Mouse (Mus musculus): ENCODE data around the gene Iqcb1. TPM values are rescaled to one million over a fixed set of nuclear protein-coding genes. Genes with fewer than 3 reads are reported as not detected.

The Iqcb1 gene
- polyA plus RNA-seq, 1 experiment from 2014 or later = 65.1 TPM

DNA sequence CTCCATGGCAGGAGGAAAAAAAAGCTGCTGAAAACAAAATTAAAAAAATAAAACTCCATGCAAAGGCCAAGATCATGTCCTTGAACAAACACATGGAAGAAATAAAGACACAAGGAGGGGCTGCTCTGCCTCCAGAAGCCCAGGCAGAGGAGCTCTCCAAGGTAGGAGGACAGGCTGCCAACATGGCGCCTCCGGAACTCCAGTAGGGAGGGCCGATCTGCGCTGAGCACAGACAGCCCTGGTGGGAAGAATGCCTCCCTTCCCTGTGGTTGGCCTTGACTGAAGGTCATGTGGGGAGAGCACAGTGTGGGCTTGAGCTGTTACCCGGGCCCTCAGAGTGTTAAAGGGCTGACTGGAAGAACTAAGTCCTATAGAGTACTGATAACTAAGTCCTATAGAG is 59.4 kb downstream of the Iqcb1 start:
- no peak overlapping the region for H3K9ac ChIP-seq (ENCODE audit: low read depth, low read length)
- H3K36me3 ChIP-seq (ENCODE audit: control insufficient read depth, insufficient read depth, low read length) = peaks cover 22% of the 10 kb centered on the region
- H3K9me3 ChIP-seq (replicated peaks; ENCODE audit: control insufficient read depth, low read length, poor library complexity, severe bottlenecking) = no peaks in the 10 kb centered on the region
- no peaks in the 10 kb centered on the region for H3K27me3 ChIP-seq (ENCODE audit: control insufficient read depth, insufficient read depth, low read depth, low read length)
- H3K4me2 ChIP-seq (ENCODE audit: low read length) = no peak overlapping the region
- H3K4me3 ChIP-seq (ENCODE audit: low read depth, low read length) = no peak overlapping the region
- WGBS = 84% methylated on average over 5 of the region's 5 CpGs
- ATAC-seq = no peak
- no peak overlapping the region for H3K27ac ChIP-seq (ENCODE audit: low read length)
- H3K4me1 ChIP-seq (ENCODE audit: control insufficient read depth, insufficient read depth, low read length) = 0 out of 2 replicates have a peak, but pooled peaks cover 2% of the 10 kb centered on the region

- no peaks in the 10 kb centered on the region for H3K9me3 ChIP-seq (replicated peaks; ENCODE audit: control insufficient read depth, low read length, poor library complexity, severe bottlenecking)
- H3K27me3 ChIP-seq (ENCODE audit: control insufficient read depth, insufficient read depth, low read depth, low read length) = no peaks in the 10 kb centered on the region
- no peak overlapping the region for H3K4me3 ChIP-seq (ENCODE audit: low read depth, low read length)
- no peak overlapping the region for H3K9ac ChIP-seq (ENCODE audit: low read depth, low read length)
- ATAC-seq = no peak
- no peak overlapping the region for H3K4me2 ChIP-seq (ENCODE audit: low read length)
- H3K36me3 ChIP-seq (ENCODE audit: control insufficient read depth, insufficient read depth, low read length) = peaks cover 29% of the 10 kb centered on the region
- no peaks in the 10 kb centered on the region for H3K4me1 ChIP-seq (ENCODE audit: control insufficient read depth, insufficient read depth, low read length)
- H3K27ac ChIP-seq (ENCODE audit: low read length) = no peak overlapping the region
- WGBS = 97% methylated on average over 3 of the region's 3 CpGs
These were observed 62.4 kb downstream of the Iqcb1 start for GRCm38 (mm10) chr16:36890559-36890958.

DNA sequence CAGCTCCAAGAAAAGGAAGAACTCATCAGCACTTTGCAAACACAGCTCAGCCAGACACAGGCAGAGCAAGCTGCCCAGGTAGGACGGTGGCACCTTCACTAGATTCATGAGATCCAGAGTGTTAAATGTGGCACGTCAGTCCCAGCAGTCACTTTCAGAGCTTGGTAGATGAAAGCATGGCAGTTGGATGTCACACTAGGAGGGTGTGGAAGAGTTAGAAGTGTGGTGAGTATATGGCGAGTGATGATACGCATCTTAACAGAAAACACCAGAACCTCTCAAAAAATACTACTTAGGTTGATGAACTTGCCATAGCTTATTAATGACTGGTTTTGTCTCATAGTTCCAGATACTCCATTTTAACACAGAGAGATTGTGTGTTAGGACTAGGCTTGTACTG is 63.2 kb downstream of the Iqcb1 start:
- no peak overlapping the region for H3K4me3 ChIP-seq (ENCODE audit: low read depth, low read length)
- no peak overlapping the region for H3K27ac ChIP-seq (ENCODE audit: low read length)
- WGBS = 98% methylated on average over 4 of the region's 4 CpGs
- no peak overlapping the region for H3K9ac ChIP-seq (ENCODE audit: low read depth, low read length)
- H3K36me3 ChIP-seq (ENCODE audit: control insufficient read depth, insufficient read depth, low read length) = peaks cover 34% of the 10 kb centered on the region
- H3K9me3 ChIP-seq (replicated peaks; ENCODE audit: control insufficient read depth, low read length, poor library complexity, severe bottlenecking) = no peaks in the 10 kb centered on the region
- no peaks in the 10 kb centered on the region for H3K27me3 ChIP-seq (ENCODE audit: control insufficient read depth, insufficient read depth, low read depth, low read length)
- ATAC-seq = no peak
- H3K4me2 ChIP-seq (ENCODE audit: low read length) = no peak overlapping the region
- no peaks in the 10 kb centered on the region for H3K4me1 ChIP-seq (ENCODE audit: control insufficient read depth, insufficient read depth, low read length)

DNA sequence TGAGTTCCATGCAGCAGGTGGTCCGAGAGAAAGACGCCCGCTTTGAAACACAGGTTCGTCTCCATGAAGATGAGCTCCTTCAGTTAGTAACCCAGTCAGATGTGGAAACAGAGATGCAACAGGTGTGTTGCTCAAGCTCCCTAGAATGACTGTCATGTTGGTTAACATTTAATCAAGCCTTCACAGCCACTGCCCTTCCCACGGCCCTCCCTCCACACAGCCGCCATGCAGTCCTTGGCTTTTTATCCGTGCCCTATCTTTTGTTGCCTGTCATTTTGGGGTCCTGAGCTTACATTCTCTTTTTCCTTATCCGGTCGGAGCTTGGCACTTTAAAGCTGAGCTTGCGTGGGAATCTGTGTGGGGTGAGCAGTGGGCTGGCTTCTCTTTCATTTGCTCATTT is 65.1 kb downstream of the Iqcb1 start:
- H3K4me1 ChIP-seq (ENCODE audit: control insufficient read depth, insufficient read depth, low read length) = no peaks in the 10 kb centered on the region
- H3K4me3 ChIP-seq (ENCODE audit: low read depth, low read length) = no peak overlapping the region
- 89% methylated on average over 10 of the region's 10 CpGs for WGBS
- no peak overlapping the region for H3K27ac ChIP-seq (ENCODE audit: low read length)
- no peak for ATAC-seq
- H3K9ac ChIP-seq (ENCODE audit: low read depth, low read length) = no peak overlapping the region
- H3K27me3 ChIP-seq (ENCODE audit: control insufficient read depth, insufficient read depth, low read depth, low read length) = no peaks in the 10 kb centered on the region
- no peaks in the 10 kb centered on the region for H3K9me3 ChIP-seq (replicated peaks; ENCODE audit: control insufficient read depth, low read length, poor library complexity, severe bottlenecking)
- H3K4me2 ChIP-seq (ENCODE audit: low read length) = no peak overlapping the region
- H3K36me3 ChIP-seq (ENCODE audit: control insufficient read depth, insufficient read depth, low read length) = peaks cover 34% of the 10 kb centered on the region

- WGBS = 98% methylated on average over 6 of the region's 6 CpGs
- Histone ChIP-seq H3K27ac (ENCODE audit: low read length) (no peak overlapping the region), H3K27me3 (ENCODE audit: control insufficient read depth, insufficient read depth, low read depth, low read length) (no peaks in the 10 kb centered on the region), H3K9me3 (replicated peaks; ENCODE audit: control insufficient read depth, low read length, poor library complexity, severe bottlenecking) (no peaks in the 10 kb centered on the region), H3K36me3 (ENCODE audit: control insufficient read depth, insufficient read depth, low read length) (peaks cover 36% of the 10 kb centered on the region), H3K4me3 (ENCODE audit: low read depth, low read length) (no peak overlapping the region), H3K4me1 (ENCODE audit: control insufficient read depth, insufficient read depth, low read length) (no peaks in the 10 kb centered on the region), H3K4me2 (ENCODE audit: low read length) (no peak overlapping the region), H3K9ac (ENCODE audit: low read depth, low read length) (no peak overlapping the region)
- ATAC-seq = no peak
These were observed 68.5 kb downstream of the Iqcb1 start for GRCm38 (mm10) chr16:36896712-36897111.

DNA sequence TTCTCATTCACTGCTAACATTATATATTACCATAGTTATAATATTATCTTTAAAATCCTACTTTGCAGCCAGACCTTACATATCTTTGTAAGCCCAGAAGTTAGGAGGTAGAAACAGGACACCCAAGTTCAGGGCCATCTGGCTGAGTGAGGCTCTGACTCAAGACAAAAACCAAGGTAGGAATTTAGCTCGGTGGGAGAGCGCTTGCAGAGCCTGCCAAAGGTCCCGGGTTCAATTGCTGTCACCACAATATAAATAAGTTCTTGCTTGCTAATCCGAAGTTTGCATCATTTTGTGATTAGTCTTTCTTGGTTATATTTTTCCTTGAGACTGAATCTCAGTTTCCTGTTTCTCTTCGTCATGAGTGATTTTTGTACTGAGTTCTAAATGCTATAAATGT is 75.0 kb downstream of the Iqcb1 start:
- H3K27me3 ChIP-seq (ENCODE audit: control insufficient read depth, insufficient read depth, low read depth, low read length) = no peaks in the 10 kb centered on the region
- H3K27ac ChIP-seq (ENCODE audit: low read length) = no peak overlapping the region
- H3K9me3 ChIP-seq (replicated peaks; ENCODE audit: control insufficient read depth, low read length, poor library complexity, severe bottlenecking) = no peaks in the 10 kb centered on the region
- ATAC-seq = no peak
- H3K36me3 ChIP-seq (ENCODE audit: control insufficient read depth, insufficient read depth, low read length) = peaks cover 36% of the 10 kb centered on the region
- H3K4me2 ChIP-seq (ENCODE audit: low read length) = no peak overlapping the region
- H3K4me1 ChIP-seq (ENCODE audit: control insufficient read depth, insufficient read depth, low read length) = no peaks in the 10 kb centered on the region
- H3K9ac ChIP-seq (ENCODE audit: low read depth, low read length) = no peak overlapping the region
- 92% methylated on average over 5 of the region's 5 CpGs for WGBS
- no peak overlapping the region for H3K4me3 ChIP-seq (ENCODE audit: low read depth, low read length)

DNA sequence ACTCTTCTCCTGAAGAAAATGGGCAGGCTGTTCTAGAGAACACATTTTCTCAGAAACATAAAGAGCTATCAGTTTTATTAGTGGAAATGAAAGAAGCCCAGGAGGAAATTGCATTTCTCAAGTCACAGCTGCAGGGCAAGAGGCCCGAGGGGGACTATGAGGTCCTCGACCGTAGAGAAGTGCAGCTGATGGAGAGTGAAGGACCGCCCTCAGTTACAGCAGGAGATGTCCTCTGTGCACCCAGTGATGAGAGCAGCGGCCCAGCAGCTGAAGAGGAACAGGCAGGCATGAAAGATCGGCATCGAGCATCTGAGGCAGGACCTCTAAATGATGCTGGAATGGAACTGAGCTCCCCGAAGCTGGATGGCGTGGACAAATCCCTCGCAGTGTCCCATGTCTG is 83.7 kb downstream of the Iqcb1 start:
- Histone ChIP-seq H3K4me2 (ENCODE audit: low read length) (no peak overlapping the region), H3K9ac (ENCODE audit: low read depth, low read length) (no peak overlapping the region), H3K4me3 (ENCODE audit: low read depth, low read length) (no peak overlapping the region), H3K27ac (ENCODE audit: low read length) (no peak overlapping the region), H3K27me3 (ENCODE audit: control insufficient read depth, insufficient read depth, low read depth, low read length) (no peaks in the 10 kb centered on the region), H3K36me3 (ENCODE audit: control insufficient read depth, insufficient read depth, low read length) (peaks cover 42% of the 10 kb centered on the region), H3K9me3 (replicated peaks; ENCODE audit: control insufficient read depth, low read length, poor library complexity, severe bottlenecking) (no peaks in the 10 kb centered on the region), H3K4me1 (ENCODE audit: control insufficient read depth, insufficient read depth, low read length) (no peaks in the 10 kb centered on the region)
- WGBS = 92% methylated on average over 10 of the region's 10 CpGs
- no peak for ATAC-seq

- Histone ChIP-seq H3K36me3 (ENCODE audit: control insufficient read depth, insufficient read depth, low read length) (peaks cover 40% of the 10 kb centered on the region), H3K9ac (ENCODE audit: low read depth, low read length) (no peak overlapping the region), H3K4me2 (ENCODE audit: low read length) (no peak overlapping the region), H3K9me3 (replicated peaks; ENCODE audit: control insufficient read depth, low read length, poor library complexity, severe bottlenecking) (no peaks in the 10 kb centered on the region), H3K27ac (ENCODE audit: low read length) (no peak overlapping the region), H3K27me3 (ENCODE audit: control insufficient read depth, insufficient read depth, low read depth, low read length) (no peaks in the 10 kb centered on the region), H3K4me3 (ENCODE audit: low read depth, low read length) (no peak overlapping the region), H3K4me1 (ENCODE audit: control insufficient read depth, insufficient read depth, low read length) (no peaks in the 10 kb centered on the region)
- WGBS = 94% methylated on average over 13 of the region's 13 CpGs
- no peak for ATAC-seq
These were observed 84.1 kb downstream of the Iqcb1 start for GRCm38 (mm10) chr16:36912311-36912710.

DNA sequence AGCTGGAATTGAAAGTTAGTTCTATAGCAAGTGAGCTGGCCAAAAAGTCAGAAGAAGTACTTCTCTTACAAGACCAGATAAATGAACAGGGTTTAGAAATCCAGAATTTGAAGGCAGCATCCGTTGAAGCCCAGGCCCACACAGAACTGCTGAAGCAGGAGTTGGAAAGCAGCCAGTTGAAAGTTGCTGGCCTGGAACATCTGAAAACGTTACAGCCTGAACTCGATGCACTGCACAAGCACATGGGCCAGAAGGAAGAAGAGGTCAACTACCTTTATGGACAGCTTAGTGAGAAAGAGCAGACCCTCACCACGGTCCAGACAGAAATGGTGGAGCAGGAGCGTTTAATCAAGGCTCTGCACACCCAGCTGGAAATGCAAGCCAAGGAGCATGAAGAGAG is 86.0 kb downstream of the Iqcb1 start:
- WGBS = 90% methylated on average over 5 of the region's 5 CpGs

DNA sequence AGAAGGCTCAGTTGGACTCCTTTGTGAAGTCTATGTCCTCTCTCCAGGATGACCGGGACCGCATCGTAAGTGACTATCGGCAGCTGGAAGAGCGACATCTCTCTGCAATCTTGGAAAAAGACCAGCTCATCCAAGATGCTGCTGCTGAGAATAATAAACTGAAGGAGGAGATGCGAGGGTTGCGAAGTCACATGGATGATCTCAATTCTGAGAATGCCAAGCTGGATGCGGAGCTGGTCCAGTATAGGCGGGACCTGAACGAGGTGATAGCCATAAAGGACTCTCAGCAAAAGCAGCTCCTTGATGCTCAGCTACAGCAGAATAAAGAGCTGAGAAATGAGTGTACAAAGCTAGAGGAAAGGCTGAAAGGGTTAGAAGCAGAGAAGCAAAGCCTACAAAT is 90.3 kb downstream of the Iqcb1 start:
- H3K27me3 ChIP-seq (ENCODE audit: control insufficient read depth, insufficient read depth, low read depth, low read length) = no peaks in the 10 kb centered on the region
- no peaks in the 10 kb centered on the region for H3K4me1 ChIP-seq (ENCODE audit: control insufficient read depth, insufficient read depth, low read length)
- H3K4me2 ChIP-seq (ENCODE audit: low read length) = no peak overlapping the region
- 93% methylated on average over 10 of the region's 10 CpGs for WGBS
- no peaks in the 10 kb centered on the region for H3K9me3 ChIP-seq (replicated peaks; ENCODE audit: control insufficient read depth, low read length, poor library complexity, severe bottlenecking)
- no peak overlapping the region for H3K9ac ChIP-seq (ENCODE audit: low read depth, low read length)
- no peak for ATAC-seq
- no peak overlapping the region for H3K4me3 ChIP-seq (ENCODE audit: low read depth, low read length)
- peaks cover 42% of the 10 kb centered on the region for H3K36me3 ChIP-seq (ENCODE audit: control insufficient read depth, insufficient read depth, low read length)
- H3K27ac ChIP-seq (ENCODE audit: low read length) = no peak overlapping the region

More for the DNA sequence above, 86.0 kb downstream of the Iqcb1 start:
- H3K4me2 ChIP-seq (ENCODE audit: low read length) = no peak overlapping the region
- peaks cover 53% of the 10 kb centered on the region for H3K36me3 ChIP-seq (ENCODE audit: control insufficient read depth, insufficient read depth, low read length)
- ATAC-seq = no peak
- no peaks in the 10 kb centered on the region for H3K4me1 ChIP-seq (ENCODE audit: control insufficient read depth, insufficient read depth, low read length)
- no peaks in the 10 kb centered on the region for H3K9me3 ChIP-seq (replicated peaks; ENCODE audit: control insufficient read depth, low read length, poor library complexity, severe bottlenecking)
- no peak overlapping the region for H3K9ac ChIP-seq (ENCODE audit: low read depth, low read length)
- no peak overlapping the region for H3K4me3 ChIP-seq (ENCODE audit: low read depth, low read length)
- H3K27me3 ChIP-seq (ENCODE audit: control insufficient read depth, insufficient read depth, low read depth, low read length) = no peaks in the 10 kb centered on the region
- H3K27ac ChIP-seq (ENCODE audit: low read length) = no peak overlapping the region

All from midbrain, embryonic 16.5 days (tissue).